Mouse (Mus musculus): ENCODE data around the gene Bcat2.

Bcat2 gene

DNA sequence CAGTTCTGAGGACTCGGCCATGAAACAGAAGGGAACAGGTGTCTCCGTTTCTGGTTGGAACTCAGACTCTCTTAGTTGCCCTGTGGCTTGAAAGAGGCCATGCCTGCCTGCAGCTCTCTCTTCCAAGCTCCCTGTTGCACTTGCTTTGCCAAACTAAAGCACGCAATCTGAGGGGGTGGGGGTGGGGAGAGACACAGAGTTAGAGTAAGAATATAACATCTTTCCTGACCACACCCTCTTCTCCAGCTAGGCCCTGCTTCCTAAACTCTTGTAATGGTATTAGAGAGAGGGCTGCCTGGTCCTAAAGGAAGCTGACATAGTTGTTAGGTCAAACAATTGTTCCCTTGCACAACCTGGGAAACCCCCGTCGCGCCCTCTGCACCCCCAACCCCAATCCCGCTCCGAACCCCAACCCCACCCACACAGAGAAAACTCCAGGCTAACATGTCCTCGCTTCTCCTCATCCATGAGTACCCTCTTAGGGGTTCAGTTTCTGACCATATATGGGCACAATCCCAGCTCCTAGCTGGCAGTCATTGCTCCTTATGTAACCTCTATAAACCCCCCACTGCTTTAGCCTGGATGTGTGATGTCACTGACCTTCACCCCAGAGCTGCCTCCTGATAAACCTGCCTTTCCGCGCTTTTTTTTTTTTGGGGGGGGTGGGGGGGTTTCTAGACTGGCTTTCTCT is 19.0 kb upstream of the Bcat2 start:
- no peak for DNase-seq

DNA sequence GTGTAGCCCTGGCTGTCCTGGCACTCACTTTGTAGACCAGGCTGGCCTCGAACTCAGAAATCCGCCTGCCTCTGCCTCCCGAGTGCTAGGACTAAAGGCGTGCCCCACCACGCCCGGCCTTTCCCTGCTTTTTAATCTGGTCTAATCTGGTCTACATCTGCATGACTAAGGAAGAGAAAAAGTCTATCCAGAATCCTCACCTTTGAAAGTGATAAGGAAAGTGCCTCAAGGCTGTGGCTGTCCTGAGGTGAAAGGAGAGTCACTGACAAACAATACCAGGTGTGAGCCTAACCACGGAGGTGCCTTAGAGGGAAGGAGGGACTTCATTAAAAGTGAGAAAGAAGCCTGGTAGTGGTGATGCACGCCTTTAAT is 18.5 kb upstream of the Bcat2 start:
- no peak for DNase-seq

- no peak for DNase-seq
Observed at GRCm38 (mm10) chr7:45553519-45553918, 16.4 kb upstream of the Bcat2 start.

- DNase-seq = no peak
Observed at GRCm38 (mm10) chr7:45553990-45554389, 16.0 kb upstream of the Bcat2 start.

- no peak for DNase-seq
Observed at GRCm38 (mm10) chr7:45554744-45555143, 15.2 kb upstream of the Bcat2 start, which contains the start of gene Hsd17b14. Hsd17b14 (plus strand) TSS chr7:45554893.

- peak; percentile 81 for DNase-seq
Observed at GRCm38 (mm10) chr7:45555787-45556186, 14.2 kb upstream of the Bcat2 start.

DNA sequence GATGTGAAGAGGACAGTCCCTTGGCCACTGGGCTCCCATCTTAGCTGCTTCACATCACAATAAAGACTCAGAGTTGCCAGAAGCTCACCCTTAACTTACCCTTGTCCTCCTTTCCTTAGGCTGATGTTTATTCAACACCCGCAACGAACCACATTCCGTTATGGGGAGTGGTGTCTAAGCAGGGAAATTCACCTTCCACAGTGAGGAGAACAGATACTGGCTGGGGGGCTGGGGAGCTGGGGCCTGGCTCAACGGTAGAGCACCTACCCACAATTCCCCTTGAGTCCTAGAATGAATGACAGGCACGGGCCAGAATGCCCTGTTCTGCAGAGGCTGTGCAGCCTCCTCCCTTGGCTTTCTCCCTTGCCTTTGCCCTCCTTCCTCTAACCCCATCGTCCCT is 11.0 kb upstream of the Bcat2 start:
- DNase-seq = no peak

- no peak for DNase-seq
Observed at GRCm38 (mm10) chr7:45560241-45560640, 9.7 kb upstream of the Bcat2 start.

DNA sequence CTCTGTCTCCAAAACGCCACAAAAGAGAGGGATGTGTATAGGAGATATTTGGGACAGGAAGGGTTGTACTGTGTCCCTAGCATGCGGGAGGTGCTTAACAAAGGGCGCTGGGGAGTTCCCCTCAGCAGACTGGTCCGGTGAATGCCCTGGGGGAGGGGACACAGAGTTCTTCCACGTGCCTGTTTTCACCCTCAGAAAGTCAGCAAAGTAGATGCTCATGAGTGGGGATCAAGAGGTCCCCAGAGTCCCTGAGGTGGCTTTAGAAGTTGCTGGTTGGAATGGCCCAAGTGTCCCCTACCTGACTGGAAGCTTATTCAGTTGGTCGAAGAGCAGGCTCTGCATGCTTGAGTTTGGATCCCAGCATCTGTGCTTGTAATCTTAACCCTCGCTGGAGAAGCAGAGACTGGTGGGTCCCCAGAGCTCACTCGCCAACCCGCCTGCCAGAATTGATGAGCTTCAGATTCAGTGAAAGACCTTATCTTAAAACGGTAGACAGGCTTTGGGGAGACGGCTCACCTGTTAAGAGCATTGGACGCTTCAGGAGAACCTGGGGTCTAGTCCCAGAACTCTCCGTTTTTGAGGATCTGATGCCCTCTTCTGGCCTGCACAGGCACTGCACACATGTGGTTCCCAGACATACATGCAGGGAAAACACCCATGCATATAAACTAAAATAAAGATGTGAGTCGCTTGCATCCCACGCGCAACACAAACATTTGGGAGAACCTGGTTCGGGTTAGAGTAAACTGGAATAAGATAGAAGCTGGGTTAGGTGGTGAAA is 8.9 kb upstream of the Bcat2 start:
- DNase-seq = peak; percentile 77

DNA sequence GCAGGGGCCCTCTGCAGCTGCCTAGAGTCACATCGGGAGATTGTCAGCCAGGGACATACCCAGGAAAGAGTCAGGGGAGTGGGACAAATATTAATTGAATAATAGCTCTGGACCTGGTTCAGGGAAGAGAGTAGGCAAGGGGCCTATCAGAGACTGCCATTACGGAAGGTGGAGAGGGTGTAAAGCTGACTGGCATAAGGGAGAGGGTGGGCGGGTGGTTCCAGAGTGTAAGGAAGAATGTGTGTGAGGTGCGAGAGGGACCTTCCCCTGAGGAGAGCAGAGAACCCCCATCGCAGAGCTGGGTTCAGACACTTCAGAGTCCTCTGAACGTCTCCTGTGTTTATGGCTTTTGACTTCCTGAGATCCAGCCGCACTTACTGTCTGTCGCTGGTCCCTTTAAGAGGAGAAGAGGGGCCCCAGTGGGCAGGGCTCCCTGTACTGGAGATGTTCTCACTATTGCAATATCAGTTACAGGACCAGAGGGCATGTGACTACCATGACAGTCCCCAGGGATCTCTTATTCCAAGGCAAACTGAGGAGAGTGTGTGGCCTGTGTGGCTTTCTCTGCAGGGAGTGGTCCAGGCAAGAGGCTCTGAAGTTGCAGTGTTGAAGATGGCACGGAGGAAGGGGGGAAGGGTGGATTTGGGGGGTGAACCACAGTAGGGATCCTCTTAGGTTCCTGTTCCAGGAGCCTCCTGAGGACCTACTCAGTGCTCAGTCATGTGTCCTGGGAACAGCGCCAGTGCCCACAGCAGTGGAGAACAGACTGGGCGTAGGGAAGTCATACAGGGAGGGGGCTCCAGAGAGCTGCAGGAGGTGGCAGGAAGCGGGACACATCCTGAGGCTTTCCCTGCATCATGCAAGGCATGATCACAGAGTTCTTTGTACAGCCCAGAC is 8.1 kb upstream of the Bcat2 start:
- peak; percentile 19 for DNase-seq

DNA sequence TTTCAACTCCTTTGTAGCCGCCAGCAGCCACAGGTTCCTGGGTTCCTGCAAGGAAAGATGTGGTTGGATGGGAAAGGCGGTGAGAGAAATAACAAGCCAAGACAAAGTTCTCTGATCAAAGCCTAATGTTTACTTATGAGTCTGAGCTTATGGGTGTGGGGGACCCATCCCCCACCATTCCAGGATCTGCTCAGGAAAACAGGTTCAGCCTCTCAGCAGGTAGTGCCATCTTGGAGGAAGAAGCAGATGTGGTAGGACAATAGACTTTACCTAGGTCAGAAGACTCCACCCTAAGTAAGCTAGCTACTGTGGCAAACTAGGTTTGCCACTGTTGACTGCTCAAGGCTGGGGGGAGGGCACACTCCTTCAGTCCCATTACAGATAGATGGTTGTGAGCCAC is 5.1 kb upstream of the Bcat2 start:
- DNase-seq = no peak

DNA sequence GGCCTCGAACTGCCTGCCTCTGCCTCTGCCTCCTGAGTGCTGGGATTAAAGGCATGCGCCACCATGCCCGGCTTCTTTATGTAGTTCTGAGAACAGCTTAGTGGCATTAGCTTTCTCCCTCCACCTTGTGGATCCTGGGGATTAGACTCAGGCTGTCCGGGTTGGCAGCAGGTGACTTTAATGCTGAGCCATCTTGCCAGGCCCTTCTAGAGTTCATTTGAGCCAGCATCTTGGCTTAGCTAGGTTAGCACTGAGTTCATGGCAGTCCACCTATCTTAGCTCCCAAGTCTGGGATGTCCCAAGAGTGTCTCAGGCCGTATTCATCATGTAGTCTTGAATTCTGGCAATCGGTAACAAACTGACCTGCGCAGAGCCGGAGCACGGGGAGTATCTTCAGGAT is 4.5 kb upstream of the Bcat2 start:
- DNase-seq = no peak

- DNase-seq = no peak
Observed at GRCm38 (mm10) chr7:45567112-45567779, 2.7 kb upstream of the Bcat2 start.

- peak; percentile 96 for DNase-seq
Observed at GRCm38 (mm10) chr7:45567780-45568516, 2.0 kb upstream of the Bcat2 start.

GRCm38 (mm10) chr7:45568601-45569473 is 1.1 kb upstream of the Bcat2 start:
- DNase-seq = no peak

DNA sequence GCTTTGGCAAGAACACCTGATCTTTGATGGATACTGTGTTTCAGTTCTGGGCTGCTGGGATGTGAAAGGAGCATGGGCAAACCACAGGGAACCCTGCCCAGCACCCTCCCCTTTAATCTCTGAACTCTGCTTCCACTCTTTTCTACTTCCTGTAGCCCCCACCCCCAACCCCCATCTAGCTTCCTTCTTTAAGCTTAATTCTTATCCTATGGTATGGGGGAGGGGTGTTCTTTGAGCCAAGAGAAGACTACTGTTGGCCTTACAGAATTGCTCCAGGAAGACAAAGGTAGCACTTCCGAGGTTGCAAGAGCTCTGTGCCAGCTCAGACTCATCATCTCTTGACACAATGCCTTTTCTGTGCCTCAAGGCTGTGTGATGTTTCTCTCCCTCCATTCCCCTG is 2.0 kb downstream of the Bcat2 start:
- no peak for DNase-seq

DNA sequence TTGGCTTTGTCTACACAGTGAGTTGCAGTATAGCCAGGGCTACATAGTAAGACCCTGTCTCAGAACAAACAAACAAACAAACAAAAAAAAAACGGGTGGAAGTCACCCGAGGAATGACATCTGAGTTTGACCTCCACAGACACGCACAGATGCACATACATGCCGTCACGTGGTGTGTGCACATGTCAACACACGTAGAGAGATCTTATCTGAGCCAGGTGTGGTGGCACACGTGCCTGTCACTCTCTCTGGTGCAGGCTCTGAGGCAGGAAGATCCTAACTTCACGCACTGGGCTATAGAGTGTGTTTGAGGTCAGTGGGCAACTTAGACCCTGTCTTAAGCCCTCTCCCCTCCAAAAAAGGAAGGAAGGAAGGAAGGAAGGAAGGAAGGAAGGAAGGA is 4.0 kb downstream of the Bcat2 start:
- no peak for DNase-seq

GRCm38 (mm10) chr7:45574472-45575379 is 4.8 kb downstream of the Bcat2 start:
- no peak for DNase-seq

- no peak for DNase-seq
Observed at GRCm38 (mm10) chr7:45585923-45586322, 16.0 kb downstream of the Bcat2 start.

Measured in embryo, embryonic 11 days (tissue).